Mouse (Mus musculus): ENCODE data around the gene Map2k4. TPM values are rescaled to one million over a fixed set of nuclear protein-coding genes. Genes with fewer than 3 reads are reported as not detected.
A peak's percentile ranks its signal among the peaks of the same experiment; 100 is the strongest.

Map2k4 gene
- total RNA-seq, 2 experiments from 2014 or later = 185 to 192 TPM

GRCm38 (mm10) chr11:65801899-65802298, 13.8 kb upstream of the Map2k4 start:
- Histone ChIP-seq H3K27ac (peak overlapping the region; percentile 81), H3K4me3 (no peak overlapping the region)
- TF ChIP-seq CTCF (IDR thresholded peaks at IDR 0.05) = no peak
- peak; percentile 51 to 85 for DNase-seq (ENCODE audit: extremely low spot score in 1 of 2, low spot score in 2 of 2)
- intact Hi-C loops (cut with DNase I) = loop anchor here (10.0 kb wide), 1 partner anchor 557 kb away; no protein-coding TSS in a partner anchor

GRCm38 (mm10) chr11:65795896-65796295, 7.8 kb upstream of the Map2k4 start:
- no peak for TF ChIP-seq CTCF (IDR thresholded peaks at IDR 0.05)
- no peak for DNase-seq (ENCODE audit: extremely low spot score in 1 of 2, low spot score in 2 of 2)
- no peak overlapping the region for H3K4me3 ChIP-seq
- H3K27ac ChIP-seq = no peak overlapping the region
- intact Hi-C loops (cut with DNase I) = no loop called here

GRCm38 (mm10) chr11:65794428-65795219, 6.5 kb upstream of the Map2k4 start:
- Histone ChIP-seq H3K27ac (no peak overlapping the region), H3K4me3 (no peak overlapping the region)
- DNase-seq (ENCODE audit: extremely low spot score in 1 of 2, low spot score in 2 of 2) = no peak
- no peak for TF ChIP-seq CTCF (IDR thresholded peaks at IDR 0.05)
- intact Hi-C loops (cut with DNase I) = no loop called here

- DNase-seq (ENCODE audit: extremely low spot score in 1 of 2, low spot score in 2 of 2) = peak in 1 of 2 experiments; percentile 48
- TF ChIP-seq CTCF (IDR thresholded peaks at IDR 0.05) = no peak
- Histone ChIP-seq H3K4me3 (peak overlapping the region; percentile 98), H3K27ac (peak overlapping the region; percentile 95)
- intact Hi-C loops (cut with DNase I) = loop anchor here (2.0 to 5.0 kb wide), 2 partner anchors 19 to 75 kb away; partner anchors contain the start of gene Zkscan6
Measured at GRCm38 (mm10) chr11:65787421-65788151, 511 bp downstream of the Map2k4 start.

- Histone ChIP-seq H3K27ac (no peak overlapping the region), H3K4me3 (no peak overlapping the region; the same call in 1 of the 2 replicates)
- no peak for DNase-seq (ENCODE audit: extremely low spot score in 1 of 2, low spot score in 2 of 2)
- TF ChIP-seq CTCF (IDR thresholded peaks at IDR 0.05) = no peak
- intact Hi-C loops (cut with DNase I) = loop anchor here (5.0 kb wide), 1 partner anchor 74 kb away; no protein-coding TSS in a partner anchor
Measured at GRCm38 (mm10) chr11:65786160-65786559, 1.9 kb downstream of the Map2k4 start.

GRCm38 (mm10) chr11:65781596-65781995, 6.5 kb downstream of the Map2k4 start:
- no peak for DNase-seq (ENCODE audit: extremely low spot score in 1 of 2, low spot score in 2 of 2)
- TF ChIP-seq CTCF (IDR thresholded peaks at IDR 0.05) = no peak
- Histone ChIP-seq H3K4me3 (no peak overlapping the region), H3K27ac (no peak overlapping the region)
- intact Hi-C loops (cut with DNase I) = no loop called here

GRCm38 (mm10) chr11:65779578-65779977, 8.5 kb downstream of the Map2k4 start:
- Histone ChIP-seq H3K4me3 (no peak overlapping the region), H3K27ac (no peak overlapping the region)
- no peak for DNase-seq (ENCODE audit: extremely low spot score in 1 of 2, low spot score in 2 of 2)
- intact Hi-C loops (cut with DNase I) = no loop called here
- no peak for TF ChIP-seq CTCF (IDR thresholded peaks at IDR 0.05)

- TF ChIP-seq CTCF (IDR thresholded peaks at IDR 0.05) = no peak
- H3K4me3 ChIP-seq = no peak overlapping the region
- no peak overlapping the region for H3K27ac ChIP-seq
- intact Hi-C loops (cut with DNase I) = no loop called here
- DNase-seq (ENCODE audit: extremely low spot score in 1 of 2, low spot score in 2 of 2) = no peak
Measured at GRCm38 (mm10) chr11:65779066-65779465, 9.0 kb downstream of the Map2k4 start.

- no peak overlapping the region for H3K4me3 ChIP-seq
- H3K27ac ChIP-seq = no peak overlapping the region
- no peak for TF ChIP-seq CTCF (IDR thresholded peaks at IDR 0.05)
- intact Hi-C loops (cut with DNase I) = no loop called here
- DNase-seq (ENCODE audit: extremely low spot score in 1 of 2, low spot score in 2 of 2) = no peak
Measured at GRCm38 (mm10) chr11:65777810-65778209, 10.3 kb downstream of the Map2k4 start.

GRCm38 (mm10) chr11:65776906-65777611, 11.0 kb downstream of the Map2k4 start:
- Histone ChIP-seq H3K4me3 (no peak overlapping the region), H3K27ac (no peak overlapping the region)
- DNase-seq (ENCODE audit: extremely low spot score in 1 of 2, low spot score in 2 of 2) = no peak
- no peak for TF ChIP-seq CTCF (IDR thresholded peaks at IDR 0.05)
- intact Hi-C loops (cut with DNase I) = no loop called here

GRCm38 (mm10) chr11:65773946-65774656, 14.0 kb downstream of the Map2k4 start:
- no peak for TF ChIP-seq CTCF (IDR thresholded peaks at IDR 0.05)
- H3K4me3 ChIP-seq = no peak overlapping the region
- H3K27ac ChIP-seq = no peak overlapping the region
- DNase-seq (ENCODE audit: extremely low spot score in 1 of 2, low spot score in 2 of 2) = no peak
- intact Hi-C loops (cut with DNase I) = no loop called here
